8 mouse cellular contexts compared by ENCODE assay signal in the genomic region with DNA sequence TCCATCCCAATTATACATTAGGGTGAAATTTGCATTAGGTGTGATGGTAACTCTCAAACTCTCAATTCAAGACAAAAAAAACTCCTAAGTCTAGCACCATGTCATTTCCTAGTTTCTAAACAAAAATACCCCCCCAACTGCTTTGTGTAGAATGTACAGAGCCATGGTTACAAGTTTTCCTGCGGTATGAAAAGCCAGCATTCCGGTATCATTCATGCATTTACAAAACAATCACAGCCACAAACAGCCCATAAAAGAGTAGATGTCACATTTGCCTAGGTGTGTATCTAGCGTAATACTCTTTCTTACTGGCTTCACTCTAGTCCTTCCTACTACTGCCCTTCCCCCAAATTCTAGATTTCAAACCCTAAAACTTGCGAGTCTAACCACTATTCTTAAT. TPM values are rescaled to one million over a fixed set of nuclear protein-coding genes. Genes with fewer than 3 reads are reported as not detected.
A peak's percentile ranks its signal among the peaks of the same experiment; 100 is the strongest.
DNase-seq lines count a peak whose midpoint lies in the region; ATAC-seq and TF ChIP-seq lines count a peak whose summit lies in the region.

No protein-coding gene starts in this region.

- peaks cover 13% of the 10 kb centered on the region for H3K36me3 ChIP-seq in forebrain, embryonic 13.5 days (ENCODE audit: poor library complexity, severe bottlenecking)
- peaks cover 6% of the 10 kb centered on the region for H3K36me3 ChIP-seq in liver, embryonic 14.5 days (replicated peaks; ENCODE audit: control insufficient read depth, insufficient read depth, low read depth)

- peak overlapping the region; percentile 94 for H3K9ac ChIP-seq in forebrain, embryonic 13.5 days
- H3K9ac ChIP-seq in liver, embryonic 14.5 days (replicated peaks) = peak overlapping the region; percentile 99

- H3K4me1 ChIP-seq in forebrain, embryonic 13.5 days = peaks cover 36% of the 10 kb centered on the region
- peaks cover 43 to 61% of the 10 kb centered on the region in 2 experiments for H3K4me1 ChIP-seq in liver, embryonic 14.5 days (replicated peaks; ENCODE audit: control insufficient read depth in 2 of 2, insufficient read depth in 2 of 2, low read length in 1 of 2)

- intact Hi-C loops in gastrocnemius, adult 2 months (cut with DNase I) = loop anchor here (2.0 to 5.0 kb wide), 3 partner anchors 40 to 60 kb away; no protein-coding TSS in a partner anchor
- intact Hi-C loops in gastrocnemius, postnatal 14 days (cut with DNase I; ENCODE audit: low total_unique reads) = loop anchor here (10.0 kb wide), 1 partner anchor 53 kb away; no protein-coding TSS in a partner anchor
- intact Hi-C loops in left cerebral cortex, postnatal 25 days (cut with DNase I) = no loop called here

- H3K9me3 ChIP-seq in forebrain, embryonic 13.5 days (replicated peaks) = no peaks in the 10 kb centered on the region
- no peaks in the 10 kb centered on the region for H3K9me3 ChIP-seq in liver, embryonic 14.5 days (ENCODE audit: control insufficient read depth, low read length)

- 7% methylated on average over 4 of the region's 4 CpGs for WGBS in forebrain, embryonic 13.5 days
- WGBS in liver, embryonic 14.5 days (ENCODE audit: insufficient replicate concordance) = 45% methylated on average over 4 of the region's 4 CpGs

- TF ChIP-seq CTCF in gastrocnemius, adult 2 months (IDR thresholded peaks at IDR 0.05) = no peak
- TF ChIP-seq CTCF in liver, embryonic 14.5 days (IDR thresholded peaks at IDR 0.05; ENCODE audit: low read depth) = no peak

- H3K4me2 ChIP-seq in forebrain, embryonic 13.5 days = peak overlapping the region; percentile 84
- H3K4me2 ChIP-seq in liver, embryonic 14.5 days (ENCODE audit: low read depth) = peak overlapping the region; percentile 94

- TF ChIP-seq EP300 in liver, embryonic 14.5 days (IDR thresholded peaks at IDR 0.05; ENCODE audit: low read depth) = no peak

- no peaks in the 10 kb centered on the region for H3K27me3 ChIP-seq in forebrain, embryonic 13.5 days
- H3K27me3 ChIP-seq in liver, embryonic 14.5 days (ENCODE audit: control insufficient read depth, insufficient read depth, low read length) = no peaks in the 10 kb centered on the region

- ATAC-seq in forebrain, embryonic 13.5 days = no peak
- ATAC-seq in liver, embryonic 14.5 days (ENCODE audit: insufficient read depth) = no peak

- peak overlapping the region; percentile 84 for H3K4me3 ChIP-seq in gastrocnemius, adult 2 months
- peak overlapping the region; percentile 82 for H3K4me3 ChIP-seq in forebrain, embryonic 13.5 days
- peak overlapping the region; percentile 35 to 83; a peak in 3 of 4 replicates for H3K4me3 ChIP-seq in liver, embryonic 14.5 days (ENCODE audit: insufficient read depth in 1 of 2, low read depth in 2 of 2, low read length in 2 of 2)

- peak overlapping the region; percentile 95 for H3K27ac ChIP-seq in gastrocnemius, adult 2 months
- H3K27ac ChIP-seq in forebrain, embryonic 13.5 days = peak overlapping the region; percentile 91; the same call in 1 of the 2 replicates
- no peak overlapping the region for H3K27ac ChIP-seq in liver, embryonic 14.5 days

- no peak for DNase-seq in gastrocnemius, adult 2 months
- no peak for DNase-seq in gastrocnemius, postnatal 14 days
- peak; percentile 53 for DNase-seq in A20 (ENCODE audit: low read depth, low spot score)
- DNase-seq in liver, embryonic 14.5 days (ENCODE audit: low read depth in 3 of 3, low spot score in 3 of 3) = no peak
- DNase-seq in left cerebral cortex, postnatal 25 days (ENCODE audit: low spot score in 2 of 2) = no peak
- no peak for DNase-seq in gastrocnemius, adult 8-10 months (ENCODE audit: low spot score in 2 of 2)
- no peak for DNase-seq in left cerebral cortex, adult 9 months (ENCODE audit: low spot score in 2 of 2)

RNA-seq across cellular contexts. Expression of a gene that starts 2.2 kb away (rescaled TPM):
- 10 to 100 TPM; 39.6 to 81.2 TPM for total RNA-seq in gastrocnemius, adult 2 months (2021)
- 10 to 100 TPM; 55.3 to 58.6 TPM for total RNA-seq in gastrocnemius, postnatal 14 days (2021)
- 52.6 and 55.8 TPM in 2 replicates for polyA plus RNA-seq in forebrain, embryonic 13.5 days (2015; fragmentation: Nextera tagmentation; extraction: Ambion mirVana)
- polyA plus RNA-seq in liver, embryonic 14.5 days (2012; rRNA removed) = 13.8 and 18.7 TPM in 2 replicates
- polyA plus RNA-seq in liver, embryonic 14.5 days (2014; fragmentation: Nextera tagmentation; extraction: Ambion mirVana) = 27.4 and 29.6 TPM in 2 replicates
- total RNA-seq in left cerebral cortex, postnatal 25 days (2021) = 10 to 100 TPM; 90.5 to 94.2 TPM
- total RNA-seq in gastrocnemius, adult 8-10 months (2022) = 10 to 100 TPM; 47.9 to 63.1 (median 52.5) TPM
